Mouse (Mus musculus) liver, embryonic 16.5 days (tissue): ENCODE data around the gene Folr2. TPM values are rescaled to one million over a fixed set of nuclear protein-coding genes. Genes with fewer than 3 reads are reported as not detected.

ENCODE experiments used
- ATAC-seq: fragments of 200-750 bp; cut with Nextera tagmentation; 2 replicates; pipeline ENCODE4 v1.8.0; 2017; ENCODE audit warnings: low read depth, mild to moderate bottlenecking, moderate number of reproducible peaks, moderate library complexity
- H3K27ac ChIP-seq: fragments of 300-500 bp; sonication (generic); 2 replicates; pipeline ENCODE4 v1.5.1; 2014; ENCODE audit warnings: mild to moderate bottlenecking, low read length
- H3K27me3 ChIP-seq: fragments of 300-500 bp; sonication (generic); 2 replicates; pipeline ENCODE4 v1.6.1; 2014; ENCODE audit warnings: low read depth, low read length, mixed read lengths; ENCODE audit not compliant: control insufficient read depth, insufficient read depth
- H3K36me3 ChIP-seq: fragments of 300-500 bp; sonication (generic); 2 replicates; pipeline ENCODE4 v1.6.1; 2014; ENCODE audit warnings: mild to moderate bottlenecking; ENCODE audit not compliant: control insufficient read depth, insufficient read depth
- H3K4me1 ChIP-seq: fragments of 300-500 bp; sonication (generic); 2 replicates; pipeline ENCODE4 v1.6.1; 2014; ENCODE audit warnings: low read depth, low read length, mixed read lengths; ENCODE audit not compliant: control insufficient read depth
- H3K4me2 ChIP-seq: fragments of 300-500 bp; sonication (generic); 2 replicates; pipeline ENCODE4 v1.6.1; 2014; ENCODE audit warnings: low read depth, low read length, mixed read lengths
- H3K4me3 ChIP-seq: fragments of 300-500 bp; sonication (generic); 2 replicates; pipeline ENCODE4 v1.5.1; 2014; ENCODE audit warnings: low read depth, mild to moderate bottlenecking, low read length
- H3K9ac ChIP-seq: fragments of 300-500 bp; sonication (generic); 2 replicates; pipeline ENCODE4 v1.6.1; 2014; ENCODE audit warnings: low read depth, low read length
- H3K9me3 ChIP-seq: fragments of 300-500 bp; sonication (generic); replicated peaks from 2 replicates; pipeline ENCODE4 v1.6.1; 2016; ENCODE audit warnings: low read length; ENCODE audit not compliant: control insufficient read depth
- WGBS: fragments of 180-500 bp; shearing (Covaris S2); extraction: QIAGEN DNeasy Blood & Tissue Kit; methylation state at CpG from one replicate; pipeline ENCODE4 v1.1.7; 2014; ENCODE audit not compliant: insufficient replicate concordance; 5-methylcytosine and 5-hydroxymethylcytosine counted together
- microRNA-seq: library from miRNA; unstranded; fragments of <30 nt; microRNA quantifications from one replicate; pipeline ENCODE4, GENCODE M21; 2016
- polyA plus RNA-seq: library from polyadenylated mRNA; unstranded; fragments of >200 nt; fragmentation: Nextera tagmentation; extraction: Ambion mirVana; gene quantifications from 2 replicates; pipeline ENCODE4 v1.2.1, GENCODE M21; 2015

Folr2 gene
- polyA plus RNA-seq, 1 experiment from 2014 or later, result 6.4 TPM

DNA sequence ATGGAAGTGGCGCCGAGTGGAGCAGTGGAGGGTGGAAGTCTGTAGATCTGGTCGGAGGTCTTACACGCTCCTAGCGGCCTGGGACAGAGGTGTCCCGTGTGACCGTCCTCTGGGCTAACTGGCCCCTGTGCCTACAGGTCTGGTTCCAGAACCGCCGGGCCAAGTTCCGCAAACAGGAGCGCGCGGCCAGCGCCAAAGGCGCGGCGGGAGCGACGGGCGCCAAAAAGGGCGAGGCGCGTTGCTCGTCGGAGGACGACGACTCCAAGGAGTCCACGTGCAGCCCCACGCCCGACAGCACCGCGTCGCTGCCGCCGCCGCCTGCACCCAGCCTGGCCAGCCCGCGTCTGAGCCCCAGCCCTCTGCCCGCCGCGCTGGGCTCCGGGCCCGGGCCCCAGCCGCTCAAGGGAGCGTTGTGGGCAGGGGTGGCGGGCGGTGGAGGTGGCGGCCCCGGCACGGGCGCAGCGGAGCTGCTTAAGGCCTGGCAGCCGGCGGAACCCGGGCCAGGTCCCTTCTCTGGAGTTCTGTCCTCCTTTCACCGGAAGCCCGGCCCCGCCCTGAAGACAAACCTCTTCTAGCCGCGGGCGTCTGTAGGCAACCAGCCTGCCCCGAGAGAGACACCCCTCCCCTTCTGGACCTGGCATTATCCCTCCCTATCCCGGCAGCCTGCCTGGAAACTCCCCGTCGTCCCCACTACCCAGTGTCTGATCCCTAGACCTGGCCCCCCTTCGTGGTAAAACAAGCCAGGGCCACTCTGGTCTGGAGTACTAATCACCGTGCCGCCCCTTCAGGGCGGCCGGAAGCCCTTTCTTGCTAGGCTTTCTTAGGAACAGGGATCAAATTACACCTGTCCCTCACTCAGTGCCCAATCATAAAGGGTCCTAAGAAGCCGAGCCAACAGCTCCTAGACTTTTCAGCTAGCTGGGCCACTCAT is 35.2 kb downstream of the Folr2 start:
- H3K4me1 ChIP-seq, result no peaks in the 10 kb centered on the region; the same call in 1 of the 2 replicates
- peak overlapping the region; percentile 50 for H3K4me3 ChIP-seq
- WGBS, result 1% methylated on average over 70 of the region's 71 CpGs
- H3K27me3 ChIP-seq, result peaks cover 69% of the 10 kb centered on the region
- H3K27ac ChIP-seq, result no peak overlapping the region
- no peaks in the 10 kb centered on the region for H3K9me3 ChIP-seq
- H3K4me2 ChIP-seq, result peak overlapping the region; percentile 68
- ATAC-seq, result no peak
- H3K9ac ChIP-seq, result peak overlapping the region; percentile 33
- H3K36me3 ChIP-seq, result no peaks in the 10 kb centered on the region

- Histone ChIP-seq H3K4me2 (no peak overlapping the region; the same call in 1 of the 2 replicates), H3K27ac (no peak overlapping the region), H3K27me3 (peaks cover 74% of the 10 kb centered on the region), H3K4me1 (no peaks in the 10 kb centered on the region; the same call in 1 of the 2 replicates), H3K9ac (no peak overlapping the region), H3K36me3 (no peaks in the 10 kb centered on the region), H3K4me3 (no peak overlapping the region), H3K9me3 (no peaks in the 10 kb centered on the region)
- no peak for ATAC-seq
- WGBS, result 2% methylated on average over 35 of the region's 35 CpGs
Observed at GRCm38 (mm10) chr7:101820295-101821030, 36.5 kb downstream of the Folr2 start.

GRCm38 (mm10) chr7:101817861-101818401 is 39.1 kb downstream of the Folr2 start, which contains the start of gene Phox2a:
Phox2a (plus strand) TSS chr7:101818313.
- H3K4me1 ChIP-seq, result no peaks in the 10 kb centered on the region; the same call in 1 of the 2 replicates
- no peak within 1 kb of the TSS for H3K27ac ChIP-seq
- no peaks in the 10 kb centered on the region for H3K36me3 ChIP-seq
- peaks cover 66% of the 10 kb centered on the region for H3K27me3 ChIP-seq
- H3K4me2 ChIP-seq, result no peak within 1 kb of the TSS
- H3K4me3 ChIP-seq, result peak within 1 kb of the TSS; percentile 20; the same call in 1 of the 2 replicates
- no peaks in the 10 kb centered on the region for H3K9me3 ChIP-seq
- ATAC-seq, result 0 out of 2 replicates have a peak, but pooled peaks have one; percentile 5
- no peak within 1 kb of the TSS for H3K9ac ChIP-seq
- 3% methylated on average over 44 of the region's 45 CpGs for WGBS

Small RNA genes within 50 kb of the gene (microRNA-seq; reads per million reads assigned to microRNA genes)
- not detected for gene Gm22655

Other genes starting within 250 kb of the Folr2 start
- 21.3 TPM in 2 replicates for gene Clpb, start 193.6 kb downstream of the Folr2 start, polyA plus RNA-seq
- gene Phox2a, start 38.9 kb downstream of the Folr2 start, polyA plus RNA-seq, result 0.05 TPM in 1 of 2 replicates, not detected in the other
- 6.0 TPM in 2 replicates for gene Inppl1, start 19.0 kb downstream of the Folr2 start, polyA plus RNA-seq
- 36.3 and 41.6 TPM in 2 replicates for gene Anapc15, start 6.5 kb upstream of the Folr2 start, polyA plus RNA-seq
- 0.64 and 1.1 TPM in 2 replicates for gene Folr1, start 13.6 kb upstream of the Folr2 start, polyA plus RNA-seq
- 63.7 TPM in 2 replicates for gene Lamtor1, start 48.7 kb upstream of the Folr2 start, polyA plus RNA-seq
- 0.25 and 0.31 TPM in 2 replicates for gene Tomt, start 49.2 kb upstream of the Folr2 start, polyA plus RNA-seq
- 1.3 and 2.1 TPM in 2 replicates for gene Lrrc51, start 76.7 kb upstream of the Folr2 start, polyA plus RNA-seq
- gene Numa1, start 76.9 kb upstream of the Folr2 start, polyA plus RNA-seq, result 32.1 and 32.5 TPM in 2 replicates
- gene Il18bp, start 161.5 kb upstream of the Folr2 start, polyA plus RNA-seq, result 32.7 and 32.8 TPM in 2 replicates
- gene Rnf121, start 208.3 kb upstream of the Folr2 start, polyA plus RNA-seq, result 11.6 and 11.9 TPM in 2 replicates
- 12.6 and 12.7 TPM in 2 replicates for gene Xndc1, start 208.3 kb upstream of the Folr2 start, polyA plus RNA-seq
- gene Xntrpc, start 208.5 kb upstream of the Folr2 start, polyA plus RNA-seq, result 0.33 and 0.37 TPM in 2 replicates
- gene Trpc2, start 225.9 kb upstream of the Folr2 start, polyA plus RNA-seq, result 0.07 TPM in 1 of 2 replicates, not detected in the other
- gene Art1, start 244.5 kb upstream of the Folr2 start, polyA plus RNA-seq, result 0.79 and 0.93 TPM in 2 replicates